Mouse (Mus musculus) cerebellum, adult 2 months (tissue): ENCODE measurements at regions not wholly inside any gene's neighbourhood (a gene's known extent, or its start where the extent isn't known, plus 50 kb on each side); places are given as distances from the start of the nearest gene placed in this dataset.

Experiments
- DNase-seq, 2 experiments: peaks; one replicate each; pipeline ENCODE4 v3.0.0; 2021
- H3K27ac ChIP-seq: fragments of 200-500 bp; 2 replicates; pipeline ENCODE4 v1.5.1; 2012; ENCODE audit warnings: low read length, control low read depth, inconsistent platforms; ENCODE audit not compliant: insufficient read depth
- H3K27me3 ChIP-seq: fragments of 200-500 bp; 2 replicates; pipeline ENCODE4 v1.6.1; 2012; ENCODE audit warnings: inconsistent platforms, mild to moderate bottlenecking, low read length, moderate library complexity; ENCODE audit not compliant: control insufficient read depth, insufficient read depth
- H3K4me1 ChIP-seq: fragments of 200-500 bp; 2 replicates; pipeline ENCODE4 v1.6.1; 2011; ENCODE audit warnings: low read length; ENCODE audit not compliant: control insufficient read depth, insufficient read depth
- H3K4me3 ChIP-seq: fragments of 200-500 bp; replicated peaks from 2 replicates; pipeline ENCODE3; 2011; ENCODE audit warnings: mild to moderate bottlenecking, low read depth, low read length, control low read depth; ENCODE audit not compliant: insufficient read depth
- CTCF ChIP-seq: fragments of 200-500 bp; IDR thresholded peaks from 2 replicates; pipeline ENCODE4 v1.5.1; 2011; ENCODE audit warnings: low read depth, mild to moderate bottlenecking, control low read depth, low read length, moderate library complexity, borderline replicate concordance; ENCODE audit not compliant: insufficient read depth
- POLR2A ChIP-seq: fragments of 200-500 bp; IDR thresholded peaks from 2 replicates; pipeline ENCODE4 v1.6.1; 2011; ENCODE audit warnings: low read length, control low read depth, borderline replicate concordance; ENCODE audit not compliant: insufficient read depth
- WGBS: fragments of 180-500 bp; shearing (Covaris S2); methylation state at CpG from one replicate; pipeline ENCODE4 v1.1.7; 2018; 5-methylcytosine and 5-hydroxymethylcytosine counted together

- no peaks in the 10 kb centered on the region; the same call in 1 of the 2 replicates for H3K27me3 ChIP-seq
- no peaks in the 10 kb centered on the region for H3K4me1 ChIP-seq
- WGBS: 90% methylated on average over 5 of the region's 5 CpGs
- no peak overlapping the region for H3K27ac ChIP-seq
- TF ChIP-seq CTCF (no peak), POLR2A (no peak)
- H3K4me3 ChIP-seq: no peak overlapping the region
- DNase-seq: no peak
These were observed 184.3 kb downstream of the Ajap1 start for GRCm38 (mm10) chr4:153298277-153298676.

GRCm38 (mm10) chr4:153294828-153295227 lies 187.8 kb downstream of the Ajap1 start:
- Histone ChIP-seq H3K27me3 (no peaks in the 10 kb centered on the region; the same call in 1 of the 2 replicates), H3K4me1 (no peaks in the 10 kb centered on the region), H3K27ac (no peak overlapping the region), H3K4me3 (no peak overlapping the region)
- TF ChIP-seq CTCF (no peak), POLR2A (no peak)
- 19% methylated on average over 6 of the region's 6 CpGs for WGBS
- DNase-seq: no peak

- 71% methylated on average over 3 of the region's 3 CpGs for WGBS
- TF ChIP-seq POLR2A (no peak), CTCF (no peak)
- H3K27me3 ChIP-seq: no peaks in the 10 kb centered on the region; the same call in 1 of the 2 replicates
- no peak overlapping the region for H3K4me3 ChIP-seq
- no peak for DNase-seq
- no peak overlapping the region for H3K27ac ChIP-seq
- H3K4me1 ChIP-seq: no peaks in the 10 kb centered on the region
These were observed 189.5 kb downstream of the Ajap1 start for GRCm38 (mm10) chr4:153293137-153293536.

GRCm38 (mm10) chr4:153288362-153288761 lies 194.2 kb downstream of the Ajap1 start:
- H3K27ac ChIP-seq: no peak overlapping the region
- WGBS: 84% methylated on average over 8 of the region's 8 CpGs
- DNase-seq: no peak

DNA sequence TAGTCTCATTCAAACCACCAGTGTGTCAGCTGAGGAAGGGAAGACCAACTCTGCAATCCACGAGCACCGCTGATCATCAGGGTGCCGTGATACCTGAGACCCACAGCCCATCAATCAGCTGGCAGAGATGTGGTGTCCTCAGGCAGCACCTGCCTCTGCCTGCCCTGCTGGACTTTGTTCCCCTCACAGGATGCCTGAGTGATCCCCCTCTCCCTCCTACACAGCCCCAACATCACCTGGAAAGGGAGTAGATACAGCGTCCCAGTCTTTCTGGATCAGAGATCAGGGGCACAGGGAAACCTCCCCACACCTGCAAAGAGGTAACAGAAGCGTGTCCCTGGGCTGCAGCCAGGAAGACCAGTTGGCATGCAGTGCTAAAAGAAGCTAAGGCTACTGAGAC lies 198.4 kb downstream of the Ajap1 start:
- no peak for TF ChIP-seq POLR2A
- TF ChIP-seq CTCF: no peak
- no peak overlapping the region for H3K27ac ChIP-seq
- 77% methylated on average over 5 of the region's 5 CpGs for WGBS
- H3K4me3 ChIP-seq: no peak overlapping the region
- no peaks in the 10 kb centered on the region for H3K4me1 ChIP-seq
- no peaks in the 10 kb centered on the region for H3K27me3 ChIP-seq
- no peak for DNase-seq

More at GRCm38 (mm10) chr4:153288362-153288761, 194.2 kb downstream of the Ajap1 start:
- Histone ChIP-seq H3K4me3 (no peak overlapping the region), H3K27me3 (no peaks in the 10 kb centered on the region), H3K4me1 (no peaks in the 10 kb centered on the region)
- TF ChIP-seq CTCF (no peak), POLR2A (no peak)

DNA sequence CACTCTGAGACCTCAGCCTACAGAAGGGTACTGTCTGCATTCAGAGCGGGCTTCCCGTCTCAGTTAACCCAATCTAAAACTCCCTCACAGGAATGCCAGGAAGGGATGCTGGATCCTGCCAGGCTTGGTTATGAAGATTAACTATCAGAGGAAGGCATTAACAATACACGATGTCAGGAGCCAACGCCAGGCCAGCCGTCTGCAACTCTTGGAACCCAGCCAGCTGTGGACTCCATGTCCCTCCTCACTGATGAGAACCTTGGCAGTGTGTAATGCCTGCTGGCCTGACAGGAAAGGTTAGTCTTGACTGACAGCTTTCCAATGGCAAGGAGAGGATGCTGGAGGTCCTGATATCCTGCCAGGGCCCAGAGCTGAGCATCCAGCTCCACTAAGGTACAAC lies 206.0 kb downstream of the Ajap1 start:
- DNase-seq: no peak

DNA sequence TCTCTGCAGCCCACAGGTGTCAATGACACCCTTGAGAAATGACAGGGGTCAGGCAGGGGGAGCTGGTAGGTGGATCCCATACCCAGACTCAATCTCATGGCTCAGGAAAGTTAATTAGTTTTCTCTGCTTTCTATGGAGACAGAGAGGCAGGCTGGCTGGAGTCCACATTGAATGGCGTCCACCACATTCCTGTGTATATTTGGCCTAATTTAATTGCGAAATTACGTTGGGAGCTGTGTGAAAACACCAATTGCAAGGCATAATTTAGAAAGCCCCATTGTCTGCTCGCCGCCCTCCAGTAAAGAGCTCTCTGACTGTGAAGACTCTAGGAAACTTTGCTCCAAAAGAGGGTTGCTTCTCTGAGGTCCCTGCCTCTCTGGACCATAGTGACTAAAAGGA lies 211.2 kb downstream of the Ajap1 start:
- 30% methylated on average over 5 of the region's 5 CpGs for WGBS
- TF ChIP-seq CTCF (no peak), POLR2A (no peak)

More for the DNA sequence above, 206.0 kb downstream of the Ajap1 start:
- H3K4me3 ChIP-seq: no peak overlapping the region
- H3K27ac ChIP-seq: no peak overlapping the region
- no peak for TF ChIP-seq CTCF
- TF ChIP-seq POLR2A: no peak
- 6% methylated on average over 5 of the region's 5 CpGs for WGBS
- no peaks in the 10 kb centered on the region for H3K27me3 ChIP-seq
- H3K4me1 ChIP-seq: no peaks in the 10 kb centered on the region

DNA sequence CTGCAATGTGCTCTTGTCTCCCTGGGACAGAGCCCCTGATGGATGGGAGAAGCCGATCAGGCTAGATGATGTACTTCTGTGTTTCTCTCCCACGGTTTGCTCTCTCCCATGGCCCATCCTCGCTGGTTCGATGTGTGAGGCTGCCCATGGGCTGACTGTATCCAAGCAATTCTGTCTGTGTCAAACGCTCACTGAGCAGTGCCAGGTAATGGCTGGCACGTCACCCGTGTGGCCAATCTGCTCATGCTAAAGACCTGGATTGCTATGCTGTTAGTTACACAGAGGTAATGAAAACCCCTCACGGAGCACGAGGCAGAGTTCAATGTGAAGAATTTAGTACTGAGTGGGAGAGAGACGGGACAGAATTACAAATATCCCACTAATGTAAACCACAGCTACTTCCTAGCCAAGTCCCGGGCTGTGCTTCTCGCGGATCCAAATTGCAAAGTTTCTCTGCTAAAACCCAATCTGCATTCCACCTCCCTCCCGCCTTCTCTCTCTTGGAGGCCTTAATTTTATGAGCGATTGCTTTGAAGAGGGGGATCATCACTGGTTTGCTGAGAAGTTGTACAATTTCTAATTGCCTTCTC lies 219.3 kb downstream of the Ajap1 start:
- no peaks in the 10 kb centered on the region; the same call in 1 of the 2 replicates for H3K4me1 ChIP-seq
- WGBS: 30% methylated on average over 15 of the region's 15 CpGs
- no peaks in the 10 kb centered on the region; the same call in 1 of the 2 replicates for H3K27me3 ChIP-seq
- no peak overlapping the region for H3K4me3 ChIP-seq
- DNase-seq: no peak
- H3K27ac ChIP-seq: no peak overlapping the region
- no peak for TF ChIP-seq POLR2A
- TF ChIP-seq CTCF: no peak

More for the DNA sequence above, 211.2 kb downstream of the Ajap1 start:
- H3K4me3 ChIP-seq: no peak overlapping the region
- H3K27ac ChIP-seq: no peak overlapping the region
- DNase-seq: no peak
- no peaks in the 10 kb centered on the region for H3K27me3 ChIP-seq
- H3K4me1 ChIP-seq: no peaks in the 10 kb centered on the region
